Mouse (Mus musculus) embryonic fibroblast, embryonic 13.5 days (primary cell): ENCODE data around the gene Ctrb1.

Source experiments
- CTCF ChIP-seq: IDR thresholded peaks from 2 replicates; pipeline ENCODE4 v1.5.1; 2011; ENCODE audit warnings: mild to moderate bottlenecking, control low read depth, low read length, moderate library complexity, borderline replicate concordance; ENCODE audit not compliant: insufficient read depth
- POLR2A ChIP-seq: IDR thresholded peaks from 2 replicates; pipeline ENCODE4 v1.6.1; 2011; ENCODE audit warnings: low read depth, mild to moderate bottlenecking, control low read depth, low read length, moderate library complexity

- TF ChIP-seq CTCF, result no peak
- no peak for TF ChIP-seq POLR2A
Measured at GRCm38 (mm10) chr8:111713817-111714216, 23.0 kb upstream of the Ctrb1 start.
